Mouse (Mus musculus): ENCODE results near the gene Gstp3. TPM values are rescaled to one million over a fixed set of nuclear protein-coding genes. Genes with fewer than 3 reads are reported as not detected.
"Not testable (repeated sequence)": the region's sequence is repeated elsewhere in the genome, so short reads cannot be mapped to it uniquely, and the experiment has no call there.

Gene Gstp3
- polyA plus RNA-seq, 1 experiment from 2014 or later: 13.9 TPM

DNA sequence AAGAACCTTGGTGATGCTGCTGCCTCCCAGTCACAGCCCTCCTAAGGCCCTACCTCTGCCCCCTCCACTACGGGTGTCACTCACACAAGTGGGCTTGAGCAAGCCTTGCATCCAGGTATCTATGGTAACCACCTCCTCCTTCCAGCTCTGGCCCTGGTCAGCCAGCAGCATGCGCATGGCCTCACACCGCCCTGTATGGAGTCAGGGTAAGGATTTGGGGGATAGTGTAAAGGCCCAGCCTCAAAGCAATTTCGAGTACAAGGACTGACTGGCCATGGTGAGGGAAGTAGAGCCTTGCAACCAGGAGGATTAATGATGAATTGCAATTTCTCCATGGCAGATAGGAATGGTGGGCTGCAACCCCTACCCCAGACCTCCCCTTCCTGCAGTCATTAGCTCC is 17.9 kb downstream of the Gstp3 start:
- not testable (repeated sequence) for DNase-seq (ENCODE audit: low spot score)

DNA sequence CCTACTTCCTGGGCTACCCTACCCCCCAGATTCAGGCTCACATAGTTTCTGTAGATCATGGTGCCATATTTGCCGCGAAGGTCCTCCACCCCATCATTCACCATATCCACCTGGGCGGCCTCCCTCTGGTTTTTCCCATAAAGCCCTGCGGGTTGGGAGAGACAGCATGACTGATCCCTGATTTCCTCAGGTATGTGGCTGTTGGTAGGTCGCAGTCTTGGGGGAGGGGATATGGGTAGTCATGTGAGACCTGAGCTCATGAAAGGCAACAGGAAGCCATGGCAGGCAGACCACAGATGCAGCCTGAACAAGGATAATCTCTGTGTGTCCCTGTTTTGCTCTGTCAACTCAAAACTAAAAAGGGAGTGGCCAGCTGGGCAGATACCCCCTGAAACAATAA is 18.4 kb downstream of the Gstp3 start:
- DNase-seq (ENCODE audit: low spot score): not testable (repeated sequence)

- peak; percentile 88 for DNase-seq (ENCODE audit: low spot score)
These were observed 21.6 kb downstream of the Gstp3 start, which contains the start of gene Gstp1 for GRCm38 (mm10) chr19:4037788-4038232. Gene Gstp1 (minus strand): TSS chr19:4037985.

GRCm38 (mm10) chr19:4037154-4037787 is 22.1 kb downstream of the Gstp3 start:
- DNase-seq (ENCODE audit: low spot score): not testable (repeated sequence)

- DNase-seq (ENCODE audit: low spot score): no peak
These were observed 22.9 kb downstream of the Gstp3 start for GRCm38 (mm10) chr19:4036327-4037045.

DNA sequence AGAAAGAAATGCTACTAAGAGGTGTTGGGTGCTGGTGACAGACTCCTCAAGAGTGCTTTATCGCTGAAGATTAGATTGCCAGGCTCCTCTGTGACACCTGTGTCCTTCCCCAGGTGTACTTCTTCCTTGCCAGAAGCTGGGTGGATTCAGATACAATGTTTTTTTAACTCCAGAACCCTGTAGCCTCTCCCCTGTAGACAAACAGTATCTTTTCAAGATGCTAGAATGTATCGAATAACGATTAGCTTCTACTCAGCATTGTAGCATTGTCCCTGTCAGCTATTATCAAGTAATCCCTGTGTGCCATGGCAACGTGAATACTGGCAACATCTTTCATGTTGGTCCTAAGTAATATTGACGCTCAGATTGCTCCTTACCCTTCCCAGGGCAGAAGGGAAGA is 25.6 kb downstream of the Gstp3 start:
- no peak for DNase-seq (ENCODE audit: low spot score)

DNA sequence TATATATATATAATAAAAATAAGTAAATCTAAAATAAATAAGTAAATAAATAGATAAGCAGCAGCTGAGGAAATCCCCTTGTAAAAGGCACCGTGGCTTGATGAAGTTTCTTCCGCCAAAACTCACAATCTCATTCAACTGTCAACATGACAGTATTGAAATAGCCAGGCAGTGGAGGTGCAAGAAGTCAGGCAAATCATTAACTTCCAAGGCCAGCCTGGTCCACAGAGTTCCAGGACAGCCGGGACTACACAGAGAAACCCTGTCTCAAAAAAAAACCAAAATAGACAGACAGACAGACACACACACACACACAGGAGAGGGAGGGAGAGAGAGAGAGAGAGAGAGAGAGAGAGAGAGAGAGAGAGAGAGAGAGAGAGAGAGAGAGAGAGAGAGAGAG is 26.1 kb downstream of the Gstp3 start:
- no peak for DNase-seq (ENCODE audit: low spot score)

DNA sequence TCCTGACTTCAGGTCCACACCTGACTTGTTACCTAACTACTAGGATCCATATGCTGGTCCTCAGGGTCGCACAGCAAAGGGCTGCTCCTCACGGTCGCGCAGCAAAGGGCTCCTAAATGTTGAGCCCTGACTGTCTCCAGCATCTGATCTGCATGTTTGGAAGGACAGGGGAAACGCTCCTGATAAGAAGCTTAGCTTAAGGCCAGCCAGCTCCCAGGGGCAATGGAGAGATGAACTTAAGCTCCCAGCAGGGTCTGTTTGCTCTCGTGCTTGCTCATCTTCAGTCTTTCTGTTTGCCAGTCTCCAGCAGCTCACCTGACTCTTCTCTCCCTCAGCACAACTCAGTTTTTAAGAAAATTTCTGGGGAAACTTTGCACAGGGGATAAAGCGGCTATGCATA is 26.7 kb downstream of the Gstp3 start:
- no peak for DNase-seq (ENCODE audit: low spot score)

DNA sequence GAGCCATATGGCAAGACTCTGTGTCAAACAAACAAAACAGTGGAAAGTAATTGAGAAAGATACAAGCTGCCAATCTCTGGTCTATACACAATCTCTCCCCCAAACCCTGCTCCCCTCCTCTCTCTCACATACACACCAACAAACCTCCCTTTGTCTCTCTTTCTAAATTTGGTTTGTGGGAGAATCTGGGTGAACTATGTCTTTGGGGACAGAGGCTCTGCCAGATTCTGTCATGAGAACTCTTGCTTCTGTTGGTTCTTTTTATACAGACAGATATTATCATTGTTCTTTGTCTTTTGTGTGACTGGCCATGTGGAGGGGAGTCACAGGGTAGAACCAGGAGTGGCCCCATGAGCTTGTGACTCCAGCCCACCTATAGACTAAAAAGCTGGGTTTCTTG is 31.8 kb downstream of the Gstp3 start:
- no peak for DNase-seq (ENCODE audit: low spot score)

GRCm38 (mm10) chr19:4023185-4023584 is 36.2 kb downstream of the Gstp3 start:
- no peak for DNase-seq (ENCODE audit: low spot score)

GRCm38 (mm10) chr19:4018743-4019583 is 40.4 kb downstream of the Gstp3 start:
- peak; percentile 73 for DNase-seq (ENCODE audit: low spot score)

GRCm38 (mm10) chr19:4017921-4018587 is 41.3 kb downstream of the Gstp3 start:
- DNase-seq (ENCODE audit: low spot score): no peak

GRCm38 (mm10) chr19:4015635-4016034 is 43.7 kb downstream of the Gstp3 start:
- DNase-seq (ENCODE audit: low spot score): no peak

- no peak for DNase-seq (ENCODE audit: low spot score)
These were observed 44.6 kb downstream of the Gstp3 start for GRCm38 (mm10) chr19:4014802-4015201.

DNA sequence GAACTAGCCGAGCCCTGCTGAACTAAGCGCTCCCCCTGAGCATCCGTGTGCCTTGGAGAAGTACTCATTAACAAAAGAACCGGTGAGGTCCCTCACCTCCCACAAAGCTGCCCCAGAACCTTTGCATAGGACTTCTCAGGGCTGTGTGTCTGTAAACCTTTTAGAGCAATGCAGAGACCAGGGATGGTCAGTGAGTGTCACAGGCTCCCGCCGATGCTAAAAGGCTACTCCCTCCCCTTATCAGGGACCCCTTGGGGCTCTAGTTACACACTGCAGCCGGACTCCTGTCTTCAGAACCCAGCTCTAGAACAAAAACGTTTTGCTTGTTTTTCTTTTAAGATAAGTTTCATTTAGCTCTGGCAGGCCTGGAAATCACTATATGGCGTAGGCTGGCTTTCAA is 46.3 kb downstream of the Gstp3 start:
- DNase-seq (ENCODE audit: low spot score): no peak

GRCm38 (mm10) chr19:4012432-4013022 is 46.8 kb downstream of the Gstp3 start, which contains the start of gene Ndufv1:
Gene Ndufv1 (minus strand): TSS chr19:4012806.
- peak; percentile 99 for DNase-seq (ENCODE audit: low spot score)

- DNase-seq (ENCODE audit: low spot score): no peak
These were observed 48.3 kb downstream of the Gstp3 start for GRCm38 (mm10) chr19:4011086-4011485.

Measured in thymus, postnatal 0 days (tissue).